In the genomic region with DNA sequence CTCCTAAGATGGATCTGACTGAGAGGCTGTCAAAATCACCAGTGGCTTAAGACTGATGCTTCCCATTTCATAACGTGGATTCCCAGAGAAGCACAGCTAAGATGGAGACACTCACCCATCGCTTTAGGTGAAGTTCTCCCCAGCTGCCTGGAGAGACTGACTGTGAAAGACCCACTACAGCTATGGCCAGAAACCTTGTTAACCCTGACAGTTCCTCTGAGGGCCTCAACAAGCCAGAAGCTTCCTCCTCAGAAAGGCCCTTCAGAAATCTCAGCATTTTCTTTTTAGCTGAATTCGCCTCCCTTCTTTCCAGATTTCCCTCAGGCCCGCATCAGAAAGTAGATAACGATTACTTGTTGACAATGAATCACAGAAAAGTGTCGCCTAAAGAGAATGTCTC, we compare ENCODE assay signal across 8 mouse cellular contexts. TPM values are rescaled to one million over a fixed set of nuclear protein-coding genes. Genes with fewer than 3 reads are reported as not detected.
DNase-seq lines count a peak whose midpoint lies in the region; ATAC-seq lines count a peak whose summit lies in the region.

No protein-coding gene starts in this region.

- 45% methylated on average over 6 of the region's 6 CpGs for WGBS in kidney, embryonic 16.5 days
- 47% methylated on average over 6 of the region's 6 CpGs for WGBS in embryonic facial prominence, embryonic 12.5 days
- 46% methylated on average over 6 of the region's 6 CpGs for WGBS in hindbrain, embryonic 12.5 days
- 41% methylated on average over 6 of the region's 6 CpGs for WGBS in midbrain, embryonic 12.5 days

- no peaks in the 10 kb centered on the region for H3K9me3 ChIP-seq in kidney, embryonic 16.5 days (ENCODE audit: low read length)
- no peaks in the 10 kb centered on the region for H3K9me3 ChIP-seq in embryonic facial prominence, embryonic 12.5 days
- no peaks in the 10 kb centered on the region for H3K9me3 ChIP-seq in hindbrain, embryonic 12.5 days (replicated peaks)
- H3K9me3 ChIP-seq in midbrain, embryonic 12.5 days, result no peaks in the 10 kb centered on the region

- peak overlapping the region; percentile 22; the same call in 1 of the 2 replicates for H3K4me3 ChIP-seq in kidney, embryonic 16.5 days (ENCODE audit: low read length)
- peak overlapping the region; percentile 95; the same call in 1 of the 2 replicates for H3K4me3 ChIP-seq in embryonic facial prominence, embryonic 12.5 days
- 0 out of 2 replicates have a peak overlapping the region, but pooled peaks have one; percentile 96 for H3K4me3 ChIP-seq in hindbrain, embryonic 12.5 days
- H3K4me3 ChIP-seq in midbrain, embryonic 12.5 days, result peak overlapping the region; percentile 94; the same call in 1 of the 2 replicates

- peaks cover 21% of the 10 kb centered on the region for H3K4me1 ChIP-seq in kidney, embryonic 16.5 days (ENCODE audit: insufficient read depth, low read length)
- peaks cover 12% of the 10 kb centered on the region for H3K4me1 ChIP-seq in embryonic facial prominence, embryonic 12.5 days
- H3K4me1 ChIP-seq in hindbrain, embryonic 12.5 days, result peaks cover 18% of the 10 kb centered on the region
- H3K4me1 ChIP-seq in midbrain, embryonic 12.5 days, result peaks cover 20% of the 10 kb centered on the region

- no peak for ATAC-seq in kidney, embryonic 16.5 days (ENCODE audit: low FRiP score, low TSS enrichment)
- no peak for ATAC-seq in embryonic facial prominence, embryonic 12.5 days (ENCODE audit: insufficient number of reproducible peaks, insufficient read depth, low FRiP score, low TSS enrichment)
- ATAC-seq in hindbrain, embryonic 12.5 days (ENCODE audit: low FRiP score), result no peak
- no peak for ATAC-seq in midbrain, embryonic 12.5 days (ENCODE audit: low FRiP score, low read depth)

- peak overlapping the region; percentile 40 for H3K4me2 ChIP-seq in kidney, embryonic 16.5 days (replicated peaks; ENCODE audit: low read depth, low read length)
- peak overlapping the region; percentile 32 for H3K4me2 ChIP-seq in embryonic facial prominence, embryonic 12.5 days (replicated peaks)
- peak overlapping the region; percentile 87 for H3K4me2 ChIP-seq in hindbrain, embryonic 12.5 days (replicated peaks)
- peak overlapping the region; percentile 32 for H3K4me2 ChIP-seq in midbrain, embryonic 12.5 days (replicated peaks)

- DNase-seq in kidney, postnatal 25 days, result no peak
- no peak for DNase-seq in urinary bladder, postnatal 25 days (ENCODE audit: low spot score)
- DNase-seq in gastrocnemius, postnatal 4 days (ENCODE audit: low spot score in 2 of 2), result no peak
- DNase-seq in cerebellum, adult 8-10 months, result no peak

- H3K27me3 ChIP-seq in kidney, embryonic 16.5 days (ENCODE audit: insufficient read depth, low read length), result no peaks in the 10 kb centered on the region
- no peaks in the 10 kb centered on the region for H3K27me3 ChIP-seq in embryonic facial prominence, embryonic 12.5 days
- no peaks in the 10 kb centered on the region for H3K27me3 ChIP-seq in hindbrain, embryonic 12.5 days
- H3K27me3 ChIP-seq in midbrain, embryonic 12.5 days, result no peaks in the 10 kb centered on the region

- H3K9ac ChIP-seq in kidney, embryonic 16.5 days (replicated peaks; ENCODE audit: low read length), result peak overlapping the region; percentile 41; the same call in 1 of the 2 replicates
- H3K9ac ChIP-seq in embryonic facial prominence, embryonic 12.5 days, result no peak overlapping the region
- no peak overlapping the region for H3K9ac ChIP-seq in hindbrain, embryonic 12.5 days
- no peak overlapping the region for H3K9ac ChIP-seq in midbrain, embryonic 12.5 days (replicated peaks)

- 0 out of 2 replicates have a peak, but pooled peaks cover 3% of the 10 kb centered on the region for H3K36me3 ChIP-seq in kidney, embryonic 16.5 days (ENCODE audit: insufficient read depth, low read length)
- H3K36me3 ChIP-seq in embryonic facial prominence, embryonic 12.5 days, result no peaks in the 10 kb centered on the region
- 0 out of 2 replicates have a peak, but pooled peaks cover 2% of the 10 kb centered on the region for H3K36me3 ChIP-seq in hindbrain, embryonic 12.5 days
- no peaks in the 10 kb centered on the region for H3K36me3 ChIP-seq in midbrain, embryonic 12.5 days

- H3K27ac ChIP-seq in kidney, embryonic 16.5 days (ENCODE audit: low read length), result no peak overlapping the region
- H3K27ac ChIP-seq in embryonic facial prominence, embryonic 12.5 days, result no peak overlapping the region
- H3K27ac ChIP-seq in hindbrain, embryonic 12.5 days, result no peak overlapping the region
- H3K27ac ChIP-seq in midbrain, embryonic 12.5 days (replicated peaks), result no peak overlapping the region

RNA-seq across cellular contexts. Expression of gene Eri3, which starts 0.6 kb away (rescaled TPM):
- polyA plus RNA-seq in kidney, embryonic 16.5 days (2015; fragmentation: Nextera tagmentation; extraction: Ambion mirVana), result 129 and 131 TPM in 2 replicates
- 172 and 173 TPM in 2 replicates for polyA plus RNA-seq in embryonic facial prominence, embryonic 12.5 days (2016; fragmentation: Nextera tagmentation; extraction: Ambion mirVana)
- 177 and 178 TPM in 2 replicates for polyA plus RNA-seq in hindbrain, embryonic 12.5 days (2016; fragmentation: Nextera tagmentation; extraction: Ambion mirVana)
- 148 and 165 TPM in 2 replicates for polyA plus RNA-seq in midbrain, embryonic 12.5 days (2016; fragmentation: Nextera tagmentation; extraction: Ambion mirVana)
- 100 to 1,000 TPM in 1 of 2 experiments, 10 to 100 TPM in 1; 98.8 to 101 TPM for total RNA-seq in gastrocnemius, postnatal 4 days (2021)

RNA-seq across cellular contexts. Expression of gene Rnf220, which starts 52.7 kb away (rescaled TPM):
- polyA plus RNA-seq in kidney, embryonic 16.5 days (2015; fragmentation: Nextera tagmentation; extraction: Ambion mirVana), result 71.5 and 76.0 TPM in 2 replicates
- 106 and 107 TPM in 2 replicates for polyA plus RNA-seq in embryonic facial prominence, embryonic 12.5 days (2016; fragmentation: Nextera tagmentation; extraction: Ambion mirVana)
- 104 and 111 TPM in 2 replicates for polyA plus RNA-seq in hindbrain, embryonic 12.5 days (2016; fragmentation: Nextera tagmentation; extraction: Ambion mirVana)
- 108 and 118 TPM in 2 replicates for polyA plus RNA-seq in midbrain, embryonic 12.5 days (2016; fragmentation: Nextera tagmentation; extraction: Ambion mirVana)
- 10 to 100 TPM; 65.9 to 69.9 TPM for total RNA-seq in gastrocnemius, postnatal 4 days (2021)

Comparison
In these comparisons a context has a peak if more than half of its experiments do, and no peak if none do; other contexts are left out.
1. H3K4me2 ChIP-seq: peak in every context shown above with its lines; median percentile 87 in hindbrain, embryonic 12.5 days; 40 in kidney, embryonic 16.5 days; 32 in embryonic facial prominence, embryonic 12.5 days; 32 in midbrain, embryonic 12.5 days.
2. H3K4me3 ChIP-seq: peak in every context shown above with its lines; median percentile 96 in hindbrain, embryonic 12.5 days; 95 in embryonic facial prominence, embryonic 12.5 days; 94 in midbrain, embryonic 12.5 days; 22 in kidney, embryonic 16.5 days.